Mouse (Mus musculus) cerebellum, adult 2 months (tissue): ENCODE data around the gene Gm45618. TPM values are rescaled to one million over a fixed set of nuclear protein-coding genes. Genes with fewer than 3 reads are reported as not detected.

ENCODE experiments used
- DNase-seq, 2 experiments: peaks; one replicate each; pipeline ENCODE4 v3.0.0; 2021
- H3K27ac ChIP-seq: fragments of 200-500 bp; 2 replicates; pipeline ENCODE4 v1.5.1; 2012; ENCODE audit warnings: low read length, control low read depth, inconsistent platforms; ENCODE audit not compliant: insufficient read depth
- H3K27me3 ChIP-seq: fragments of 200-500 bp; 2 replicates; pipeline ENCODE4 v1.6.1; 2012; ENCODE audit warnings: inconsistent platforms, mild to moderate bottlenecking, low read length, moderate library complexity; ENCODE audit not compliant: control insufficient read depth, insufficient read depth
- H3K4me1 ChIP-seq: fragments of 200-500 bp; 2 replicates; pipeline ENCODE4 v1.6.1; 2011; ENCODE audit warnings: low read length; ENCODE audit not compliant: control insufficient read depth, insufficient read depth
- H3K4me3 ChIP-seq: fragments of 200-500 bp; replicated peaks from 2 replicates; pipeline ENCODE3; 2011; ENCODE audit warnings: mild to moderate bottlenecking, low read depth, low read length, control low read depth; ENCODE audit not compliant: insufficient read depth
- CTCF ChIP-seq: fragments of 200-500 bp; IDR thresholded peaks from 2 replicates; pipeline ENCODE4 v1.5.1; 2011; ENCODE audit warnings: low read depth, mild to moderate bottlenecking, control low read depth, low read length, moderate library complexity, borderline replicate concordance; ENCODE audit not compliant: insufficient read depth
- POLR2A ChIP-seq: fragments of 200-500 bp; IDR thresholded peaks from 2 replicates; pipeline ENCODE4 v1.6.1; 2011; ENCODE audit warnings: low read length, control low read depth, borderline replicate concordance; ENCODE audit not compliant: insufficient read depth
- WGBS: fragments of 180-500 bp; shearing (Covaris S2); methylation state at CpG from one replicate; pipeline ENCODE4 v1.1.7; 2018; 5-methylcytosine and 5-hydroxymethylcytosine counted together
- polyA plus RNA-seq: library from polyadenylated mRNA; depleted of rRNA; stranded (reverse); fragments of >200 nt; gene quantifications from 2 replicates; pipeline ENCODE4 v1.2.3, GENCODE M21; 2012

Gene Gm45618
- polyA plus RNA-seq, 1 experiment: not detected

- TF ChIP-seq CTCF (no peak), POLR2A (no peak)
- peaks cover 54% of the 10 kb centered on the region for H3K4me1 ChIP-seq
- 10% methylated on average over 17 of the region's 17 CpGs for WGBS
- H3K27ac ChIP-seq: peak overlapping the region; percentile 36
- H3K4me3 ChIP-seq: no peak overlapping the region
- DNase-seq: peak; percentile 47 to 55
- H3K27me3 ChIP-seq: no peaks in the 10 kb centered on the region
Observed at GRCm38 (mm10) chr7:142089648-142090447, 30.7 kb downstream of the Gm45618 start.

- 0 out of 2 replicates have a peak overlapping the region, but pooled peaks have one; percentile 36 for H3K27ac ChIP-seq
- no peak overlapping the region for H3K4me3 ChIP-seq
- TF ChIP-seq POLR2A: no peak
- TF ChIP-seq CTCF: no peak
- no peaks in the 10 kb centered on the region for H3K27me3 ChIP-seq
- H3K4me1 ChIP-seq: peaks cover 63% of the 10 kb centered on the region
- WGBS: 9% methylated on average over 5 of the region's 5 CpGs
- DNase-seq: peak; percentile 54 to 64
Observed at GRCm38 (mm10) chr7:142088886-142089285, 31.6 kb downstream of the Gm45618 start.

- TF ChIP-seq CTCF (no peak), POLR2A (no peak)
- Histone ChIP-seq H3K27me3 (no peaks in the 10 kb centered on the region), H3K4me1 (peaks cover 72% of the 10 kb centered on the region), H3K4me3 (no peak overlapping the region), H3K27ac (no peak overlapping the region)
- WGBS: 56% methylated on average over 1 of the region's 1 CpGs
- no peak for DNase-seq
Observed at GRCm38 (mm10) chr7:142087069-142087652, 33.4 kb downstream of the Gm45618 start.

DNA sequence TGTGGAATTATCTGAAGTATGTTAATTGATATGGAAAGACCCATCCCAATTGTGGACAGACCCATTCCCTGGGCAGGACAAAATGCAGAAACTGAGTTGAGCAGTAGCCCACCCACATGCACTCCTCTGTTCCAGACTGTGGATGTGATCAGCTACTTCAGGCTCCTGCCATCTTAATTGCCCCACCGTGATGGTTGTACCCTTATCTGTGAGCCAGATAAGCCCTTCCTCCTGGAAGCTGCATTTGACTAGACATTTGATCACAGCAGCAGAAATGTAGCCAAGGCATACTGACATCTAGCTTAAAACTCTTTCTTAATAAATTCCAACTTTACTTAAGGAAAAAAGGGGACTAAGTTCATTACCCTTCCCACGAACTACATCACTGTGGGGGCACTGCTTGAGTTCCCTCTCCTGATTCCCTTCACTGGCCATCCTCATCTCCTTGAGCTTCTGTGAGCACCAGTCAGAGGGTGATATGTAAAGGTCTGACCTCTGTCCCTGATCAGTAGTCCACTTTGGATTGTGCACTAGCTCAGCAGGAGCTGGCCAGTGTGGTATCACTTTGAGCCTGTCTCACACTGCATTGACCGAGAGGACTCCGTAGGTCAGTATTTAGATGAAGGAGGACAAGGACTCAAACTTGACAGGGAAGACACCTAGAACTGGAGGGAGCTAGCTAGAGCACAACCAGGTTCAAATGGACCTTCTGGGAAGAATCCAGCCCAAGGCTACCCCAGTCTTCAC is 34.2 kb downstream of the Gm45618 start:
- no peaks in the 10 kb centered on the region for H3K27me3 ChIP-seq
- no peak for TF ChIP-seq CTCF
- TF ChIP-seq POLR2A: no peak
- no peak for DNase-seq
- no peak overlapping the region for H3K4me3 ChIP-seq
- H3K27ac ChIP-seq: no peak overlapping the region
- WGBS: 80% methylated on average over 4 of the region's 4 CpGs
- H3K4me1 ChIP-seq: peaks cover 72% of the 10 kb centered on the region

- H3K27me3 ChIP-seq: no peaks in the 10 kb centered on the region
- DNase-seq: peak; percentile 92
- WGBS: 3% methylated on average over 3 of the region's 3 CpGs
- peak overlapping the region; percentile 70 for H3K27ac ChIP-seq
- H3K4me3 ChIP-seq: no peak overlapping the region
- H3K4me1 ChIP-seq: peaks cover 65% of the 10 kb centered on the region
- TF ChIP-seq CTCF (no peak), POLR2A (no peak)
Observed at GRCm38 (mm10) chr7:142084820-142085219, 35.7 kb downstream of the Gm45618 start.

- peak in 1 of 2 experiments; percentile 62 for DNase-seq
- H3K27ac ChIP-seq: peak overlapping the region; percentile 70
- WGBS: 6% methylated on average over 5 of the region's 5 CpGs
- no peaks in the 10 kb centered on the region for H3K27me3 ChIP-seq
- peaks cover 61% of the 10 kb centered on the region for H3K4me1 ChIP-seq
- TF ChIP-seq POLR2A (no peak), CTCF (no peak)
- no peak overlapping the region for H3K4me3 ChIP-seq
Observed at GRCm38 (mm10) chr7:142084395-142084794, 36.1 kb downstream of the Gm45618 start.

- Histone ChIP-seq H3K27me3 (no peaks in the 10 kb centered on the region), H3K27ac (peak overlapping the region; percentile 70), H3K4me3 (no peak overlapping the region), H3K4me1 (peaks cover 56% of the 10 kb centered on the region)
- WGBS: 18% methylated on average over 12 of the region's 12 CpGs
- TF ChIP-seq POLR2A: no peak
- no peak; the same call in 1 of the 2 replicates for TF ChIP-seq CTCF
- DNase-seq: peak; percentile 63
Observed at GRCm38 (mm10) chr7:142083588-142084317, 36.8 kb downstream of the Gm45618 start.
